Mouse (Mus musculus) mouse embryonic stem cell (cell line): Measurements from ENCODE around the gene Akap11.

ENCODE experiments used
- in situ Hi-C, 2 experiments: fragments of 300-500 bp; cut with MboI; formaldehyde crosslinking; loops; 1 replicate in 1 of 2; 3 replicates in 1 of 2; pipeline ENCODE4 v1.14.3; 2019 to 2020; ENCODE audit warnings: low sequenced_read_pairs in 2 of 2, low pct_unique_long_range_greater_than_20kb in 1 of 2, mixed read lengths in 1 of 2; ENCODE audit not compliant: unreplicated experiment in 1 of 2

Akap11 gene

DNA sequence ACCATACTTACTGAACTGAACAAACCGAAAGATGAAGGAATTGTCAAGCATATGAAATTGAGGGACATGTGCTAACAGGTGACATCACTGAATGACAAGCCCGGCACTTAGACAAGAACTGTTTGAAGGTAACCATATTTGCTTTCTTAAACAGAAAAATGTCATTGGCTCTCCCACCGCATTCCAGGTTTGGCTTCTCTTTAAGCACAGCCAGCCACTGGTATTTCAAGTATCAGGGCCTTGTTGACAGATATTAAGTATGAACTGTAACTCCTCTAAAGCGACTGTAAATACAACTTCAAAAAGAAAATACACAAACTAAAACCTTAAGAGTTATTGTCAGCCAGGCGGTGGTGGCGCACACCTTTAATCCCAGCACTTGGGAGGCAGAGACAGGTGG, 4.3 kb downstream of the Akap11 start:
- in situ Hi-C loops = no loop called here

DNA sequence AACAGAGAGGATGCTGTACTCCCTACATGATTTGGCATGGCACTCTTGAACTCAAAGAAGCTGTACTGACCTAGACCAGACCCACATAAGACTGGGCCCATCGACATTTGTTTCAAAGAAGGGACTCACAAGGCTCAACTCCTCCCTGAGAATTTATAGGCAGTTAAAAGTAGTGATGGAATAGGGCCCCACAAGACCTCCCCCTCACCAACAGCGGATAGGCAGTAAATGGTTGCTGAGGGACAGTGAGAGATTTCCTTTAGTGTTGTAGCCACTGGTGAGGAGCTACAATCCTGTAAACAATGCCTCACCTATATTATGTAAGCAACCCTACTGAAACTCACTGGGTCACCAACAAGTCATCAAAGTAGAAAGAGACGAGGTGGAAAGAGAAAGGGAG, 6.4 kb downstream of the Akap11 start:
- in situ Hi-C loops = no loop called here

DNA sequence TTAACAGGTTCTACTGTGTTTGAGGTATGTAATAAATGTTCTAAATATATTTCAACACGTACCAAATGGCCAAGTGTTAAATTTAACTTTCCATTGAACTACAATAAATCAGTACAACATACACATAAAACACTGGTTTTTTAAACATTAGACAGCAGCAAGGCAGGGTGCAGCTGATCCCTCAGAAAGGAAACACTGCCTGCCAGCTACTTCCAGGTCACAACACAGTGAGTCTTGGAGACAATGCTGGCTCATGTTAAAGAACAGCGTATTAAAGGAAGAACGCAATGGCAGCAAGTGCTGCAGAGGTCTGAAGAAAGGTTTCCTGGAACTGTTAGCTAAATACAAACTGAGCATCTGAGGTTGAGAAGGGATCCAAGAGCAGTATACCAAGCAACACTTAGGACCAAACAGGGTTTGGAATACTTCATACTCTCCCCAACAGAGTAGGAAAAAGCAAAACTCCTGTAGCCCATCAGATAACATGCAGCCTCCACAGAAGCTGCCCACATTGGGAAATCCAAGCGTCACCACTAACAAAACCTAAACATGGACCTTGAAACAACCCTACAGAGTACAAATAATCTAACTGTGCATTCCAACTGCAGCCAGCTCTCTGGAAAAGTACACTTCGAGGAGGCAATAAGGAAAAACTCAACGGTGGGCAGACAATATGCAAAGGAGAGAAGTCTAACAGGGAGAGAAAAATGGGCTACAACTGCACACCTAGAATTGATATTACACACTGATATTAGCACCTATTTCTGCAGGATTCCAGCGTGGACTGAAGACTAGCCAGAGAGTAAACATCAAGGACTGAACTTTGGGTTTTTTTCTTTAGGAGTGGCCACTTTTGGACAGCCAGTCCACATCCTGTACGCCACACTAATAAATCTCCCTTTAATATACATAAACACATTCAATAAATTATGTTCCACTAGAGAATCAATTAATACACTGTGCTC, 7.9 kb downstream of the Akap11 start:
- in situ Hi-C loops = no loop called here

DNA sequence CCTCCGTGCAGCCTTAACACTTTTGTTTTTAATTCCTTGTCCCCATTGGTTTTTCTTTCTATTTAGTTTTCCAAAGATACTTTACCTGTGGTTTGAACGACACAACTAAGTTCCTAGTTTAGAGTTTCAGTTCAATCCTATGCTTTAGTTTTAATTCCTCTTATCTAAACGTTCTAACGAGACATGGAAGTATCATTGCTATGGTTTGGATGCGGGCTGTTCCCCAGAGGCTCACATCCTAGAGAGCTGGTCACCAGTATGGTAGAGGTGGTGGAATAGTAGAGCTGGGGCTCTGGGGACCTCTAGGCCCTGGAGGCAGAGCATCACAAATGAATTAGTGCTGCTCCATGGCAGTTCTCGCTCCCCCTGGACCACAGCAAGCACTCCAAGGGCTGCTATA, 9.7 kb downstream of the Akap11 start:
- in situ Hi-C loops = no loop called here

DNA sequence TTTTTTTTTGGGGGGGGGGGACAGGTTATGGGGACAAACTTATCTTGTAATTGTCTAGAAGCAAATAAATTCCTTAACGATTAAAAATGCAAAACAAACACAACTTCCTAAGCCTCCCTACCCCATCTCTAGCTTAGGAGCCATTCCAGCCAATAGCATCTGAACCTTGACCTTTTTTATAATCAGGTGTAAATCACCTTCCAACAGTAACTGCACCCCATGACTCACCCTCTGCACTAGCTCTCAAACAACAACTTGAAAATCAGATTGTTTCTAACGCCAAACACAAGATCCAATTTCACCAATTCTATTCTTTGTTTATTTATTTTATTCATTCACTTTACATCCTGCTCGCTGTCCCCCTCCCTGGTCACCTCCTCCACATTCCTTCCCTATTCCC, 10.1 kb downstream of the Akap11 start:
- in situ Hi-C loops = no loop called here

DNA sequence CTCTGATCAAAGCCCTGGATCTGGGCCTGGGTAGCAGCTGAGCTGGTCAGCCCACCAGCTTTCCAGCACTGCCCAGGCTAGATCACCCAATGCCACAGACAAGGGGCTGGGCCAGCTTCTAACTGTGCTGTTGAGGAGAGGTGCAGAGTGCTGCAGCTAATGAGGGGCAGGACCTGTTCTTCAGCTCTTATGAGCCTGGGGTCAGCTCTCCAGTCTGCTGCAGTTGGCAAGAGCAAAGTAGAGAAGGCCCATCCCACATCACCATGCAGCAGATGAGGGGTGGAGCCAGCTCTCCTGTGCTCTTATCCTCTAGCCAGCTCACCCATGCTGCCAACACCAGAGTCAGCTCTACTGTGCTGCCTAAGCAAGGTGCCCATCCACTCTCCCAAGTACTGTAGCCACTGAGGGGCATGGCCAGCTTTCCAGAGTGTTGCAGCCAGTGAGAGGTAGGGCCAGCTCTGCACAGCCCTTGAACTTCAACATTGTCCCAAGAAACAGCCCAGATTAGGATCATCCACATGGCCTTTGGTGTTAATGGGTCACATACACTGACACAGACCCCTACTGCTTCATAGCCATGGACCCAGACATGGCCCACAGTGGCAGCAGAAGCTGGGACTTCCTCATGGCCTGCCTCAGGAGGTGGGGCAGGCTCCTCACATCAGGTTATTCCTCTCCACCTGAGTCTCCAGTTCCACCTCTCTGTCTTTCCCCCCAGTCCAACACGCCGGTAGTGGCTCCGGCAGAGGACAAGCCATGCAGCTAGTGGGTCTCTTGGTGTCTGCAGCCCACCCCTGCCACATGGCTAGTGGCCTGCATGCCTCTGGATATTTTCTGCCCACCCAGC, 10.8 kb downstream of the Akap11 start:
- in situ Hi-C loops = no loop called here

DNA sequence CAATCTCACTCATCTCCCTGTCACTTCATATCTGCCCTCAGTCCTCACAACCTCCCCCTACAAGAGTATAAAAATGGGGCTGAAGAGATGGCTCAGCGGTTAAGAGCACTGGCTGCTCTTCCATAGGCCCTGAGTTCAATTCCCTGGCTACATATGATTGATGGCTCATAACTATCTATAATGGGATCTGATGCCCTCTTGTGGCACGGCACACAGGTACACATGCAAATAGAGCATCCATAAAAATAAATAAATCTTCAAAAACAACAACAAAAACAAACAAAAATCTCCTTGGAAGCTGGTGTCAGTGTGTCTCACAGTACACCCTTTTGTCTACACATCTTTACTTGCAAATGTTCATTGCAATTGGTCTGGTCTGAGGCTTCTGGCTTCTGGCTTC, 11.5 kb downstream of the Akap11 start:
- in situ Hi-C loops = no loop called here

DNA sequence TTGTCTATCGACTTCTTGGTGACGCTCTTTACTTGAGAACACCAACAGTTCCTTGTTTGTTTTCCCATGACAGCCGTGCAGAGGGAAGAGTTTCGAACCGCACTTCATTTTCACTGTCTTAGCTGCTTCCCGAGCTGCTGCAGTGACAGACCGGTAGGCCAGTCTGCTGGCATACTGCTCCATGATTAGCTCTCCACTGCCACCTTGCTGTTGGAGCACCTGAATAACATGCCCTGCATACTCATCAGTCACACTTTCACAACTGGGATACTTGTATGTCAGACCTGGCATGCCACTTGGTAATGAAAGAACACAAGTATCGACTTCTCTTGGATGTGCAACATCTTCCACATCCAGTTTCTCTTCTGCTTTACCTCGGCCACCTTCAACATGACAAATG, 25.9 kb downstream of the Akap11 start:
- in situ Hi-C loops = no loop called here

DNA sequence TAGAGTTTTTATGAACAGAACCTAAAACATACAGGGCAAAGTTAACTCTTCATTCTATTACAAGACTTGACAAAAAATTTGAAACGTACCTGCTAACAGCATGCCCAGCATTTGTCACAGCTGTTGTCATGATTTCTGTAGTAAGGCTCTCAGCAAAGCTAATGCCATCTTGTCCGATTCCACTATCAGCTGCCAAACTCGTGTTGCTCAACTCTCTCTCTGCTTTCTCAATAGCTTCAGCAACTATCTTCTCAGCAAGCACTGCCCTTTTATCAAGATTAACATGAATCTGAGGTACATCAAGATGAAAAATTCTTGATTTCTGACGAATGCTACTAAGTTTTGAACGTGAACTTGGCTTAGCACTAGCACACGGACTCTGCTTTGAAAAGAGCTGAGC, 26.8 kb downstream of the Akap11 start:
- in situ Hi-C loops = no loop called here

DNA sequence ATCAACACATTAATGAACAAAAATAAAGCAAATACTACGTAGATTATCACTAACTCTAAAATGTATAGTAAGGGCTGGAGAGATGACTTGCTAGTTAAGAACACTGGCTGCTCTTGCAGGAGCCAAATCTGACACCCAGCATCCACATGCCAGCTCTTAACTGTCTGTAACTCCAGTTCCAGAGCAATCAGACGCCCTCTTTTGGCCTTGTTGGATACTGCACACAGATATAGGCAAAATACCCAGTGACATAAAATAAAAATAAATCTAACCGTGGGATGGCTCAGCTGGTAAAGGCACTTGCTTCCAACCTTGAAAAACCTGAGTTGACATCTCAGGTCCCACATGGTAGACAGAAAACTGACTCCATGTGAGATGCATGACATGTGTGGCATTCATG, 36.0 kb downstream of the Akap11 start:
- in situ Hi-C loops = no loop called here

DNA sequence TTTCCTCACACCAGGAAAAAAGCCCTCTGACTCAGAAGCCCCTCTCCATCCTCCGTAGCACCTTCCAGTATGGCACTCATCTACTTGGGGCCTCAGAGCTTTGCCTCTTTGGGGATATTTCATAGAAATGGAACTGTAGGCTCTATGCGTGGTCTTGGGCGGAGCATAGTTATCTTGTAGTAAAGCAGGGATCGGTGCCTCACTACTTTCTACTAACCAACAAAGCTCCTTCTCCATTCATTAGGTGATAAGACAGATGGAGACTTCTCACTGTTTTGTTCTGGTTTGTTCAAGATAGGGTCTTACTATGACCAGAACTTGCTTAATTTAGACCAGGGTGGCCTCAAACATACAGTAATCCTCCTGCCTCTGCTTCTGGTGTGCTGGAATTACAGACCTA, 39.9 kb downstream of the Akap11 start:
- in situ Hi-C loops = no loop called here

DNA sequence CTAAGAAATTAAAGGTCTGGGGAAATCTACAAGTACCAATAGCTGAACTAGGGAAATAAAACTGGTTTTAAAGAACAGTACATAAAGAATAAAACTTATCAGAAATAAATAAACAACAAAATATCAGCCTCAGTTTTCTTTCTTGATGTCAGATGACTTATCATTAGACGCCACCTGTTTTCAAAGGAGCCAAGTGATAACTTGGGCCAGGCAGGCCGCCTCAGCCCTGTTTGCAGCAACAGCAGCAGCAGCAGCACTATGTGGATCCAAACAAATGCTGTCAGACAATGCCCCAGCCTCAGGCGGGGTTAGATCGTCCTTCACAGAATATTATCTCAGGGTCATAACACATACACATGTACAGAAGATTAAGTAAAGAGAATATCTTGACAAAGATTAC, 41.4 kb downstream of the Akap11 start:
- in situ Hi-C loops = no loop called here

DNA sequence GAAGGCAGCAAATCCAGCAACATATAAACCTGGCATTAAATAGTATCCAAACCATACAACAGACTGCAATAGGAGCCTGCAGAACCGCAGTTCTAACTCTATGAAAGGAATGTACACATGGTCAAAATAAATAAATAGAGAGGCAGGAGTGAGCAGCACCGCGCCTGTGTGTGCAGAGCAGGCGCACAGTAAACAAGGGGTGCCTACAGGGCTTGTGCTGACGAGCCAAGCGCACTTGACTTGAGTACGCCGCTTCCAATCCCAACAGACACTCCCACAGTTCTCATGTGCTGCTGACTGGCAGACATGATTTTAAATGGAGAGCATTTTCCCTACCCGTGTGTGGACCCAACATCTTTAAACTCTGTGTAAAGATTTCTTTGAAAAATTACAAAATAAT, 44.0 kb downstream of the Akap11 start:
- in situ Hi-C loops = no loop called here

DNA sequence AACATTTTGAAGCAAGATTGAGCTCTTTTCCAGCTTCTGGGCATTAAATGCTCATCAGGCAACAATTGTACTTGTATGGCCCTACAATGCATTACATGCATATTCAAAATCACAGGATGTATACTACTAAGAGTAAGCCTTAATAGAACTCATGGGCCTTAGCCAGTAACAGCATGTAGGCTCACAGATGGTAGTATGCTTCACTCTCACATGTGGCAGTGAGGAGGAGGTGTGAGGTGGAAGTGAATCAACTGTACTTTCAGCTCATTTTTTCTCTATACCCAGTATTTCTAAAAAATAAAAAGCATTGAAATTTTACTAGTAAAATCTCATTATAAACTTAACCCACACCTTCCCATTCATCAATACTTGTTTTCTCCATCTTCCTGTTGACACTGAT, 45.2 kb downstream of the Akap11 start:
- in situ Hi-C loops = no loop called here

DNA sequence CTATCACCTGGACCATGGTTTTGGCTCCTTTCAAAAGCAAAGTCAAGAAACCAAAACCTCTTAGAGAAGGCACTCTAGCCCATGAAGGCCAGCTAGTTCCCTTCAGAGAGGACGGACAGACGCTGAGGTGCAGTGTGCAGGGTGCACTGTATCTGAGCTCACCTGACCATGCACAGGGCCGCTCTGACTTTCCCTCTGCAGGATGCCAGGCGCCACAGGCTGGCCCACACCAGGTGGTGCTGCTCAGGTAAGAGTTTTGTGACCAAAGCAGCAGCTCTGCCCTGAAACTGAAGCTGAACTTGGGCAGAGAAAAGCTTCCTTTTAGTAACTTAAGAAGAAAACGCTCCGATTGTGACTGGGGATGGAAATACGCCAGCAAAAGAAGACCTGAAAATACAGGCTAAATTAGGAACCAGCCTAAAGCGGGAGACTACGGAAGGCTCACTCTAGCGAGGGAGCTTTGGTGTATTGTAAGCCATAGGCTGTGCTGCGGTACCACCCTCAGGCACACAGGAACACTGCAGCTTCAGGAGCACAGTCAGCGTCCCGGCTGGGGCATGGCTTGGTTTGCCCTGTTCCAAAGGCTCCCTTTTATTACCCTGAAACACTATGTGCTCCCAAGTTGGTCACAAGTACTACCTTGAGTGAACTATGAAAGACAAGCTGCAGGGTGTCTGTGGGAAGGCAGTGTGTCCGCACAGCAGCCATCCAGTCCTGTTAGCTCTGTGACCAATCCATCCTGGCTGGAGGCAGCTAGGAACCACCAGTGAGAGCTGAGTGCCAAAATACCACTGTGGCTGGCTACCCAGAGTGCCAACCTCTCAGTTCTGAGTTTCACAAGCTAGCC, 54.0 kb downstream of the Akap11 start:
- in situ Hi-C loops = no loop called here

DNA sequence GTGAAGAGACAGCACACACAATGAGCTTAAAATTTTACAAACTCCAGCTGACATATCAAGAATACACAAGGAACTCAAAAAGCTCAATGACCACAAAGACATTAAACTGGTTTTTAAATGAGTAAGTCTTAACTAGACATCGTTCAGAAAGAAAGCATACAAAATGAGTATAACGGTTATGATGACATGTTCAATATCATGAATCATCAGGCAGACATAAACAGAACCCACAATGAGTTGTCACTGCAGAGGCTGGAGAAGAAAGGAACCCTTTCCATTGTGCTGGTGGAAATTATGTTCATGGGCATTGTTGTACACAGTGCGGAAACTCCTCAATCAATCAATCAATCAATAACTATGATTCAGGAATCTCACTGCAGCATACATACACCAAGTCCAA, 62.5 kb downstream of the Akap11 start:
- in situ Hi-C loops = no loop called here

DNA sequence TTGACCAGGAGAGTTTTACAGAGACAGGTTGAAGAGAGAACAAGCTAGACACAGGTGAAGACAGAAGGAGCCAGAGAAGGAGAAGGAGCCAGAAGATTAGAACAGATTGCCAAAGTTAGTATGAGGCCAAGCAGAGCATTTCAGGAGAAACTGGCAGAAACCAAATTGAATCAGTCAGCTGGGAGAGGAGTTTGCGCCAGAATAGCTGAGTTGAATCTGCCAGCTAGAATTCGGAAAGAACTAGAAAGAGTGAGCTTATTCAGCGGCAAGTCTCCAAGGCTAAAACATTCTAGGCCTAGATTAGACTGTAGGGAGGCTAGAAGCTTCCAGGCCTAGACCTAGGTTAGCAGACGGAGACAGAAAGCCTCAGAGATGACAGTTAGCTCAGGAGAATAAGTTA, 65.9 kb downstream of the Akap11 start:
- in situ Hi-C loops = no loop called here

DNA sequence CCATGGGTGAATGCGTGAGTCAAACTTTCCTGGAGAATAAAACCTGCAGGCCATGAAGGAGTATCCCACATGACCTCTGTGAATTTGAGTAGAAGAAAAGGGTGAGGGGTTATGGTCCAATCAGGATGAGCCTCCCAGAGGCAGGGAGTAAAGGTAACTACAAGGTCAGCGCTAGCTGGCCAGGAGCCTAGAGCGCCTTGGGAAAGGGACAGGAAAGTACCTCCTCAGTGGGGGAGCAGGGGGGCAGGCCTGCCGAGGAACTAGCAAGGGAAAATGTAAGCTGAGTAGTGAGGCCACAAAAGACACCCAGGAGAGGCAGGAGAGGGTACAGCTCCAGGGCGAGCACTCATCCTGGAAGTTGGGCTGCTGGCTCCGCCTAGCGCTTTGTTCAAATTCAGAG, 67.6 kb downstream of the Akap11 start:
- in situ Hi-C loops = no loop called here

DNA sequence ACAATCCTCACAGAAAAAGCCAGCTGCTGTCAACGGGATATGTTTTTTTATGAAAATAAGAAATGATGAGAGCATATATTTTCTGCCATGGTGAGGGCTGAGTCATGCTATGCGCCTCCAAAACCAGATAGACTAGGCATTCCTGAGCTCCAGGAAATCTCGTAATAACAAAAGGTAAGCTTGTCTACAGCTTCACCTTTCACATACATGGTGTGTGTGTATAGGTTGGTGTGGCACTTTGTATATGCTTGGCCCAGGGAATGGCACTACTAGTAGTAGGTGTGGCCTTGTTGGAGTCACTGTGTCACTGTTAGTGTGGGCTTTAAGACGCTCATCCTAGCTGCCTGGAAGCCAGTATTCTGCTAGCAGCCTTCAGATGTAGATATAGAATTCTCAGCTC, 68.6 kb downstream of the Akap11 start:
- in situ Hi-C loops = no loop called here
